Mouse (Mus musculus) E14TG2a.4 (cell line): Measurements from ENCODE around the gene Zfp382.

Experiments
- CTCF ChIP-seq: conservative IDR thresholded peaks from 2 replicates; pipeline ENCODE4 v1.5.1; 2014; ENCODE audit warnings: low read length
- NANOG ChIP-seq: IDR thresholded peaks from 2 replicates; pipeline ENCODE4 v1.6.1; 2014; ENCODE audit warnings: borderline replicate concordance, low read length, mixed read lengths
- POU5F1 ChIP-seq: IDR thresholded peaks from 2 replicates; pipeline ENCODE4 v1.6.1; 2014; ENCODE audit warnings: low read length, borderline replicate concordance

- TF ChIP-seq POU5F1 (no peak), CTCF (no peak), NANOG (no peak)
These were observed 8.2 kb downstream of the Zfp382 start for GRCm38 (mm10) chr7:30129900-30130299.
